Mouse (Mus musculus) lung, adult 2 months (tissue): ENCODE measurements around the gene Midn.

Source experiments
- CTCF ChIP-seq: fragments of 200-500 bp; IDR thresholded peaks from 2 replicates; pipeline ENCODE4 v1.5.1; 2011; ENCODE audit warnings: mild to moderate bottlenecking, low read length, control low read depth; ENCODE audit not compliant: insufficient read depth
- POLR2A ChIP-seq: fragments of 200-500 bp; IDR thresholded peaks from 2 replicates; pipeline ENCODE4 v1.6.1; 2011; ENCODE audit warnings: low read depth, mild to moderate bottlenecking, control low read depth, low read length, borderline replicate concordance; ENCODE audit errors: extremely low read depth

GRCm38 (mm10) chr10:80133226-80133849, 14.7 kb upstream of the Midn start:
- TF ChIP-seq POLR2A = no peak
- no peak for TF ChIP-seq CTCF
